Mouse (Mus musculus): ENCODE data around the gene C1qtnf12. TPM values are rescaled to one million over a fixed set of nuclear protein-coding genes. Genes with fewer than 3 reads are reported as not detected.

C1qtnf12 gene
- total and polyA plus RNA-seq, 3 experiments = 16.6 to 17.9 (median 17.2) TPM

- Histone ChIP-seq H3K36me3 (ENCODE audit: control insufficient read depth, insufficient read depth, low read length) (no peaks in the 10 kb centered on the region), H3K27me3 (ENCODE audit: control insufficient read depth, insufficient read depth, low read length) (no peaks in the 10 kb centered on the region), H3K9ac (ENCODE audit: low read depth, low read length) (no peak overlapping the region), H3K4me3 (no peak overlapping the region), H3K4me1 (ENCODE audit: control insufficient read depth, insufficient read depth, low read length) (no peaks in the 10 kb centered on the region), H3K27ac (no peak overlapping the region), H3K79me2 (replicated peaks; ENCODE audit: control insufficient read depth, insufficient read depth, low read length) (no peaks in the 10 kb centered on the region)
- TF ChIP-seq POLR2A (IDR thresholded peaks at IDR 0.05; ENCODE audit: insufficient read depth, low read depth, low read length) (no peak), EP300 (IDR thresholded peaks at IDR 0.05; ENCODE audit: insufficient read depth, low read depth, low read length) (no peak), CTCF (IDR thresholded peaks at IDR 0.05) (no peak)
- DNase-seq = no peak
- WGBS = 90% methylated on average over 4 of the region's 4 CpGs
- intact Hi-C loops (cut with DNase I) = no loop called here
Observed at GRCm38 (mm10) chr4:156008369-156008768, 46.3 kb downstream of the C1qtnf12 start.

- Histone ChIP-seq H3K27me3 (ENCODE audit: control insufficient read depth, insufficient read depth, low read length) (no peaks in the 10 kb centered on the region), H3K79me2 (replicated peaks; ENCODE audit: control insufficient read depth, insufficient read depth, low read length) (no peaks in the 10 kb centered on the region), H3K4me1 (ENCODE audit: control insufficient read depth, insufficient read depth, low read length) (no peaks in the 10 kb centered on the region), H3K4me3 (no peak within 1 kb of the TSS), H3K36me3 (ENCODE audit: control insufficient read depth, insufficient read depth, low read length) (no peaks in the 10 kb centered on the region), H3K9ac (ENCODE audit: low read depth, low read length) (no peak within 1 kb of the TSS), H3K27ac (no peak within 1 kb of the TSS)
- WGBS = 77% methylated on average over 8 of the region's 8 CpGs
- no peak for DNase-seq
- intact Hi-C loops (cut with DNase I) = no loop called here
- TF ChIP-seq CTCF (IDR thresholded peaks at IDR 0.05) (no peak), EP300 (IDR thresholded peaks at IDR 0.05; ENCODE audit: insufficient read depth, low read depth, low read length) (no peak), POLR2A (IDR thresholded peaks at IDR 0.05; ENCODE audit: insufficient read depth, low read depth, low read length) (no peak)
Observed at GRCm38 (mm10) chr4:156013637-156014036, 51.5 kb downstream of the C1qtnf12 start, which contains the start of gene Tnfrsf4. Tnfrsf4 (plus strand) TSS chr4:156013843.

- no peak overlapping the region for H3K9ac ChIP-seq (ENCODE audit: low read depth, low read length)
- no peak overlapping the region for H3K4me3 ChIP-seq
- H3K79me2 ChIP-seq (replicated peaks; ENCODE audit: control insufficient read depth, insufficient read depth, low read length) = no peaks in the 10 kb centered on the region
- WGBS = 81% methylated on average over 2 of the region's 2 CpGs
- no peaks in the 10 kb centered on the region for H3K27me3 ChIP-seq (ENCODE audit: control insufficient read depth, insufficient read depth, low read length)
- TF ChIP-seq EP300 (IDR thresholded peaks at IDR 0.05; ENCODE audit: insufficient read depth, low read depth, low read length) (no peak), POLR2A (IDR thresholded peaks at IDR 0.05; ENCODE audit: insufficient read depth, low read depth, low read length) (no peak), CTCF (IDR thresholded peaks at IDR 0.05) (no peak)
- intact Hi-C loops (cut with DNase I) = no loop called here
- no peak overlapping the region for H3K27ac ChIP-seq
- H3K4me1 ChIP-seq (ENCODE audit: control insufficient read depth, insufficient read depth, low read length) = no peaks in the 10 kb centered on the region
- DNase-seq = no peak
- no peaks in the 10 kb centered on the region for H3K36me3 ChIP-seq (ENCODE audit: control insufficient read depth, insufficient read depth, low read length)
Observed at GRCm38 (mm10) chr4:156014436-156014835, 52.3 kb downstream of the C1qtnf12 start.

Other genes starting within 250 kb of the C1qtnf12 start
- gene Tmem240, start 227.5 kb upstream of the C1qtnf12 start, total RNA-seq (2021) = under 1 TPM; 0.26 to 0.32 TPM
- gene Tmem240, start 227.5 kb upstream of the C1qtnf12 start, polyA plus RNA-seq (2012; rRNA removed) = 0.33 and 0.59 TPM in 2 replicates
- gene Atad3a, start 201.2 kb upstream of the C1qtnf12 start, total RNA-seq (2021) = 10 to 100 TPM; 42.3 to 47.7 TPM
- 83.7 and 85.4 TPM in 2 replicates for gene Atad3a, start 201.2 kb upstream of the C1qtnf12 start, polyA plus RNA-seq (2012; rRNA removed)
- gene Vwa1, start 187.6 kb upstream of the C1qtnf12 start, total RNA-seq (2021) = 1 to 10 TPM; 6.4 to 9.8 TPM
- 14.4 and 21.7 TPM in 2 replicates for gene Vwa1, start 187.6 kb upstream of the C1qtnf12 start, polyA plus RNA-seq (2012; rRNA removed)
- gene Tmem88b, start 176.4 kb upstream of the C1qtnf12 start, total RNA-seq (2021) = 1 to 10 TPM in 1 of 2 experiments, under 1 TPM in 1; 0.84 to 1.1 TPM
- 0.96 and 2.0 TPM in 2 replicates for gene Tmem88b, start 176.4 kb upstream of the C1qtnf12 start, polyA plus RNA-seq (2012; rRNA removed)
- gene Ankrd65, start 171.9 kb upstream of the C1qtnf12 start, total RNA-seq (2021) = not detected
- gene Ankrd65, start 171.9 kb upstream of the C1qtnf12 start, polyA plus RNA-seq (2012; rRNA removed) = 0.41 TPM in 1 of 2 replicates, not detected in the other
- 10 to 100 TPM; 69.9 to 77.9 TPM for gene Mrpl20, start 159.4 kb upstream of the C1qtnf12 start, total RNA-seq (2021)
- gene Mrpl20, start 159.4 kb upstream of the C1qtnf12 start, polyA plus RNA-seq (2012; rRNA removed) = 49.6 and 50.7 TPM in 2 replicates
- 10 to 100 TPM; 26.6 to 27.4 TPM for gene Ccnl2, start 149.8 kb upstream of the C1qtnf12 start, total RNA-seq (2021)
- gene Ccnl2, start 149.8 kb upstream of the C1qtnf12 start, polyA plus RNA-seq (2012; rRNA removed) = 46.0 and 69.4 TPM in 2 replicates
- gene Aurkaip1, start 131.0 kb upstream of the C1qtnf12 start, total RNA-seq (2021) = 100 to 1,000 TPM in 1 of 2 experiments, 10 to 100 TPM in 1; 99.2 to 117 TPM
- 106 and 125 TPM in 2 replicates for gene Aurkaip1, start 131.0 kb upstream of the C1qtnf12 start, polyA plus RNA-seq (2012; rRNA removed)
- 10 to 100 TPM; 26.7 to 31.9 TPM for gene Mxra8, start 122.6 kb upstream of the C1qtnf12 start, total RNA-seq (2021)
- gene Mxra8, start 122.6 kb upstream of the C1qtnf12 start, polyA plus RNA-seq (2012; rRNA removed) = 84.7 and 118 TPM in 2 replicates
- gene Dvl1, start 114.9 kb upstream of the C1qtnf12 start, total RNA-seq (2021) = 10 to 100 TPM; 46.3 to 47.3 TPM
- 62.7 and 64.7 TPM in 2 replicates for gene Dvl1, start 114.9 kb upstream of the C1qtnf12 start, polyA plus RNA-seq (2012; rRNA removed)
- gene Tas1r3, start 99.0 kb upstream of the C1qtnf12 start, total RNA-seq (2021) = under 1 TPM; 0.13 to 0.16 TPM
- gene Tas1r3, start 99.0 kb upstream of the C1qtnf12 start, polyA plus RNA-seq (2012; rRNA removed) = 0.32 and 0.35 TPM in 2 replicates
- 1 to 10 TPM; 5.1 to 6.9 TPM for gene Cptp, start 92.9 kb upstream of the C1qtnf12 start, total RNA-seq (2021)
- gene Cptp, start 92.9 kb upstream of the C1qtnf12 start, polyA plus RNA-seq (2012; rRNA removed) = 8.9 and 12.4 TPM in 2 replicates
- gene Ints11, start 92.8 kb upstream of the C1qtnf12 start, total RNA-seq (2021) = 10 to 100 TPM; 15.3 to 17.4 TPM
- 15.8 and 23.2 TPM in 2 replicates for gene Ints11, start 92.8 kb upstream of the C1qtnf12 start, polyA plus RNA-seq (2012; rRNA removed)
- 10 to 100 TPM in 1 of 2 experiments, 1 to 10 TPM in 1; 9.4 to 10.1 TPM for gene Pusl1, start 70.5 kb upstream of the C1qtnf12 start, total RNA-seq (2021)
- gene Pusl1, start 70.5 kb upstream of the C1qtnf12 start, polyA plus RNA-seq (2012; rRNA removed) = 19.9 and 31.3 TPM in 2 replicates
- gene Acap3, start 70.5 kb upstream of the C1qtnf12 start, total RNA-seq (2021) = 10 to 100 TPM in 1 of 2 experiments, 1 to 10 TPM in 1; 9.7 to 11.3 TPM
- 19.2 and 20.0 TPM in 2 replicates for gene Acap3, start 70.5 kb upstream of the C1qtnf12 start, polyA plus RNA-seq (2012; rRNA removed)
- gene Ube2j2, start 18.5 kb upstream of the C1qtnf12 start, total RNA-seq (2021) = 10 to 100 TPM; 55.8 to 56.7 TPM
- 29.7 and 35.3 TPM in 2 replicates for gene Ube2j2, start 18.5 kb upstream of the C1qtnf12 start, polyA plus RNA-seq (2012; rRNA removed)
- gene B3galt6, start 30.3 kb downstream of the C1qtnf12 start, total RNA-seq (2021) = 1 to 10 TPM; 2.5 to 3.0 TPM
- gene B3galt6, start 30.3 kb downstream of the C1qtnf12 start, polyA plus RNA-seq (2012; rRNA removed) = 2.7 and 3.6 TPM in 2 replicates
- gene Sdf4, start 30.6 kb downstream of the C1qtnf12 start, total RNA-seq (2021) = 10 to 100 TPM; 79.2 to 91.0 TPM
- gene Sdf4, start 30.6 kb downstream of the C1qtnf12 start, polyA plus RNA-seq (2012; rRNA removed) = 23.7 and 37.1 TPM in 2 replicates
- not detected for gene Tnfrsf4, start 51.5 kb downstream of the C1qtnf12 start, total RNA-seq (2021)
- 1.1 and 1.4 TPM in 2 replicates for gene Tnfrsf4, start 51.5 kb downstream of the C1qtnf12 start, polyA plus RNA-seq (2012; rRNA removed)
- under 1 TPM in 1 of 2 experiments, not detected in 1; 0.31 TPM for gene Tnfrsf18, start 63.8 kb downstream of the C1qtnf12 start, total RNA-seq (2021)
- 0.80 and 0.82 TPM in 2 replicates for gene Tnfrsf18, start 63.8 kb downstream of the C1qtnf12 start, polyA plus RNA-seq (2012; rRNA removed)
- not detected for gene Ttll10, start 97.1 kb downstream of the C1qtnf12 start, total RNA-seq (2021)
- 0.32 and 1.1 TPM in 2 replicates for gene Ttll10, start 97.1 kb downstream of the C1qtnf12 start, polyA plus RNA-seq (2012; rRNA removed)
- gene 9430015G10Rik, start 147.7 kb downstream of the C1qtnf12 start, total RNA-seq (2021) = 1 to 10 TPM; 1.7 to 3.5 TPM
- 5.9 and 7.5 TPM in 2 replicates for gene 9430015G10Rik, start 147.7 kb downstream of the C1qtnf12 start, polyA plus RNA-seq (2012; rRNA removed)
- gene Rnf223, start 168.2 kb downstream of the C1qtnf12 start, total RNA-seq (2021) = under 1 TPM in 1 of 2 experiments, not detected in 1; 0.07 TPM
- 0.09 and 0.14 TPM in 2 replicates for gene Rnf223, start 168.2 kb downstream of the C1qtnf12 start, polyA plus RNA-seq (2012; rRNA removed)
- gene Agrn, start 235.2 kb downstream of the C1qtnf12 start, total RNA-seq (2021) = 10 to 100 TPM; 24.3 to 26.9 TPM
- gene Agrn, start 235.2 kb downstream of the C1qtnf12 start, polyA plus RNA-seq (2012; rRNA removed) = 50.4 and 70.1 TPM in 2 replicates
- gene Isg15, start 238.5 kb downstream of the C1qtnf12 start, total RNA-seq (2021) = 1 to 10 TPM; 3.2 to 4.5 TPM
- 6.9 and 8.3 TPM in 2 replicates for gene Isg15, start 238.5 kb downstream of the C1qtnf12 start, polyA plus RNA-seq (2012; rRNA removed)
- gene AW011738, start 241.0 kb downstream of the C1qtnf12 start, total RNA-seq (2021) = 10 to 100 TPM in 1 of 2 experiments, 1 to 10 TPM in 1; 9.7 to 12.1 TPM
- 4.6 and 4.8 TPM in 2 replicates for gene AW011738, start 241.0 kb downstream of the C1qtnf12 start, polyA plus RNA-seq (2012; rRNA removed)

Data from heart, adult 2 months (tissue).